In genomic region chr9:77461371-77461915, GRCm38 (mm10) we compare ENCODE assay signal across 16 mouse cellular contexts.
A peak's percentile ranks its signal among the peaks of the same experiment; 100 is the strongest.
DNase-seq lines count a peak whose midpoint lies in the region; ATAC-seq lines count a peak whose summit lies in the region.
"Had no signal": no experiment of that assay in that cellular context is flagged by ENCODE, and none has a peak within 500 bp of the region (broad histone marks: within the 10 kb centered on the region; RNA-seq: fewer than 3 reads in every experiment).

No protein-coding gene starts in this region.

- 0 out of 2 replicates have a peak, but pooled peaks cover 11% of the 10 kb centered on the region for H3K36me3 ChIP-seq in heart, embryonic 10.5 days
- H3K36me3 ChIP-seq in limb, embryonic 13.5 days, result peaks cover 7% of the 10 kb centered on the region; the same call in 1 of the 2 replicates
- 0 out of 2 replicates have a peak, but pooled peaks cover 5% of the 10 kb centered on the region for H3K36me3 ChIP-seq in limb, embryonic 10.5 days
- H3K36me3 ChIP-seq in kidney, embryonic 16.5 days (ENCODE audit: insufficient read depth, low read length), result no peaks in the 10 kb centered on the region
- H3K36me3 ChIP-seq: forebrain, embryonic 15.5 days; intestine, embryonic 15.5 days; neural tube, embryonic 12.5 days had no signal

- no peak for DNase-seq in heart, embryonic 10.5 days (ENCODE audit: low spot score)
- no peak for DNase-seq in heart, adult 11 months
- DNase-seq in limb, embryonic 10.5 days (ENCODE audit: low spot score), result no peak
- no peak for DNase-seq in thymus, postnatal 0 days (ENCODE audit: low spot score)
- no peak for DNase-seq in thymus, postnatal 14 days
- DNase-seq: adrenal gland, adult 8-10 months; cerebellum, postnatal 10 days; layer of hippocampus, adult 9-11 months; right cerebral cortex, postnatal 25 days; thymus, postnatal 25 days had no signal

- H3K27me3 ChIP-seq in heart, embryonic 10.5 days (ENCODE audit: insufficient read depth, poor library complexity, severe bottlenecking), result no peaks in the 10 kb centered on the region
- no peaks in the 10 kb centered on the region for H3K27me3 ChIP-seq in limb, embryonic 13.5 days
- no peaks in the 10 kb centered on the region for H3K27me3 ChIP-seq in limb, embryonic 10.5 days (ENCODE audit: low read depth, poor library complexity, severe bottlenecking)
- H3K27me3 ChIP-seq in kidney, embryonic 16.5 days (ENCODE audit: insufficient read depth, low read length), result no peaks in the 10 kb centered on the region
- H3K27me3 ChIP-seq: forebrain, embryonic 15.5 days; intestine, embryonic 15.5 days; limb, embryonic 12.5 days; neural tube, embryonic 12.5 days had no signal

- H3K27ac ChIP-seq in heart, embryonic 10.5 days, result peak overlapping the region; percentile 8
- H3K27ac ChIP-seq in limb, embryonic 13.5 days, result no peak overlapping the region
- H3K27ac ChIP-seq in limb, embryonic 10.5 days, result no peak overlapping the region
- H3K27ac ChIP-seq in kidney, embryonic 16.5 days (ENCODE audit: low read length), result peak overlapping the region; percentile 58
- H3K27ac ChIP-seq: forebrain, embryonic 15.5 days; intestine, embryonic 15.5 days; limb, embryonic 12.5 days; neural tube, embryonic 12.5 days had no signal

- 67% methylated on average over 9 of the region's 9 CpGs for WGBS in heart, embryonic 10.5 days
- 68% methylated on average over 9 of the region's 9 CpGs for WGBS in limb, embryonic 13.5 days
- WGBS in limb, embryonic 10.5 days, result 85% methylated on average over 9 of the region's 9 CpGs
- 41% methylated on average over 9 of the region's 9 CpGs for WGBS in kidney, embryonic 16.5 days

- H3K4me1 ChIP-seq in heart, embryonic 10.5 days, result peaks cover 53% of the 10 kb centered on the region
- peaks cover 25% of the 10 kb centered on the region for H3K4me1 ChIP-seq in limb, embryonic 13.5 days
- H3K4me1 ChIP-seq in limb, embryonic 10.5 days, result peaks cover 43% of the 10 kb centered on the region
- peaks cover 46% of the 10 kb centered on the region for H3K4me1 ChIP-seq in kidney, embryonic 16.5 days (ENCODE audit: insufficient read depth, low read length)
- H3K4me1 ChIP-seq: intestine, embryonic 15.5 days had no signal

- H3K9me3 ChIP-seq in heart, embryonic 10.5 days, result no peaks in the 10 kb centered on the region
- H3K9me3 ChIP-seq in limb, embryonic 13.5 days, result no peaks in the 10 kb centered on the region
- H3K9me3 ChIP-seq in limb, embryonic 10.5 days (replicated peaks), result no peaks in the 10 kb centered on the region
- no peaks in the 10 kb centered on the region for H3K9me3 ChIP-seq in kidney, embryonic 16.5 days (ENCODE audit: low read length)
- H3K9me3 ChIP-seq: forebrain, embryonic 15.5 days; intestine, embryonic 15.5 days; limb, embryonic 12.5 days; neural tube, embryonic 12.5 days had no signal

- no peak overlapping the region for H3K4me3 ChIP-seq in heart, embryonic 10.5 days
- no peak overlapping the region for H3K4me3 ChIP-seq in limb, embryonic 13.5 days
- H3K4me3 ChIP-seq in limb, embryonic 10.5 days, result no peak overlapping the region
- H3K4me3 ChIP-seq in kidney, embryonic 16.5 days (ENCODE audit: low read length), result no peak overlapping the region
- H3K4me3 ChIP-seq: forebrain, embryonic 15.5 days; intestine, embryonic 15.5 days; limb, embryonic 12.5 days; neural tube, embryonic 12.5 days had no signal

- no peak overlapping the region for H3K9ac ChIP-seq in limb, embryonic 13.5 days
- no peak overlapping the region for H3K9ac ChIP-seq in kidney, embryonic 16.5 days (replicated peaks; ENCODE audit: low read length)
- H3K9ac ChIP-seq: forebrain, embryonic 15.5 days; intestine, embryonic 15.5 days; limb, embryonic 12.5 days; neural tube, embryonic 12.5 days had no signal

- ATAC-seq in limb, embryonic 13.5 days (ENCODE audit: low FRiP score, low read depth), result 0 out of 2 replicates have a peak, but pooled peaks have one; percentile 13
- peak; percentile 95 for ATAC-seq in kidney, embryonic 16.5 days (ENCODE audit: low FRiP score, low TSS enrichment)
- ATAC-seq: forebrain, embryonic 15.5 days; intestine, embryonic 15.5 days had no signal

- no peak overlapping the region for H3K4me2 ChIP-seq in limb, embryonic 13.5 days (replicated peaks)
- no peak overlapping the region for H3K4me2 ChIP-seq in kidney, embryonic 16.5 days (replicated peaks; ENCODE audit: low read depth, low read length)
- H3K4me2 ChIP-seq: forebrain, embryonic 15.5 days; intestine, embryonic 15.5 days; limb, embryonic 12.5 days; neural tube, embryonic 12.5 days had no signal

Comparison
In these comparisons a context has a peak if more than half of its experiments do, and no peak if none do; other contexts are left out.
1. H3K27ac ChIP-seq: peak in heart, embryonic 10.5 days (single experiment) and kidney, embryonic 16.5 days (single experiment); none in limb, embryonic 13.5 days (single experiment) and limb, embryonic 10.5 days (single experiment).